Mouse (Mus musculus) heart, postnatal 4 days (tissue): ENCODE measurements at regions not wholly inside any gene's neighbourhood (a gene's known extent, or its start where the extent isn't known, plus 50 kb on each side); places are given as distances from the start of the nearest gene placed in this dataset.

Source experiments
- DNase-seq: peaks from one replicate; pipeline ENCODE4 v3.0.0; 2021

- DNase-seq = no peak
Measured at GRCm38 (mm10) chr1:143464863-143465262, 175.6 kb upstream of the B3galt2 start.

GRCm38 (mm10) chr1:143466092-143466491, 174.4 kb upstream of the B3galt2 start:
- no peak for DNase-seq

GRCm38 (mm10) chr1:143475329-143475728, 165.1 kb upstream of the B3galt2 start:
- no peak for DNase-seq

GRCm38 (mm10) chr1:143483345-143483744, 157.1 kb upstream of the B3galt2 start:
- DNase-seq = no peak

- DNase-seq = no peak
Measured at GRCm38 (mm10) chr1:143484936-143485335, 155.5 kb upstream of the B3galt2 start.

GRCm38 (mm10) chr1:143497092-143497491, 143.4 kb upstream of the B3galt2 start:
- no peak for DNase-seq

GRCm38 (mm10) chr1:143503436-143504065, 136.9 kb upstream of the B3galt2 start:
- no peak for DNase-seq

GRCm38 (mm10) chr1:143504066-143504440, 136.4 kb upstream of the B3galt2 start:
- no peak for DNase-seq

- no peak for DNase-seq
Measured at GRCm38 (mm10) chr1:143505318-143505717, 135.1 kb upstream of the B3galt2 start.

GRCm38 (mm10) chr1:143523831-143524521, 116.5 kb upstream of the B3galt2 start:
- no peak for DNase-seq

GRCm38 (mm10) chr1:143524522-143524865, 116.0 kb upstream of the B3galt2 start:
- DNase-seq = peak; percentile 20

GRCm38 (mm10) chr1:143540223-143540622, 100.2 kb upstream of the B3galt2 start:
- DNase-seq = no peak

- no peak for DNase-seq
Measured at GRCm38 (mm10) chr1:143540701-143541100, 99.8 kb upstream of the B3galt2 start.
